Mouse (Mus musculus) heart, postnatal 4 days (tissue): ENCODE measurements around the gene 5730522E02Rik. TPM values are rescaled to one million over a fixed set of nuclear protein-coding genes. Genes with fewer than 3 reads are reported as not detected.

Experiments
- DNase-seq: peaks from one replicate; pipeline ENCODE4 v3.0.0; 2021
- total RNA-seq, 2 experiments: library from RNA; stranded (reverse); gene quantifications; 2 replicates each; pipeline ENCODE4 v1.2.3; 2021

5730522E02Rik gene
- total RNA-seq, 2 experiments from 2014 or later, result 0.93 to 1.0 TPM

- no peak for DNase-seq
Measured at GRCm38 (mm10) chr11:25997469-25997868, 213.1 kb downstream of the 5730522E02Rik start.

GRCm38 (mm10) chr11:25994128-25994527, 216.4 kb downstream of the 5730522E02Rik start:
- no peak for DNase-seq

GRCm38 (mm10) chr11:25992216-25992615, 218.3 kb downstream of the 5730522E02Rik start:
- DNase-seq, result no peak

- DNase-seq, result no peak
Measured at GRCm38 (mm10) chr11:25978736-25979276, 231.8 kb downstream of the 5730522E02Rik start.

- DNase-seq, result no peak
Measured at GRCm38 (mm10) chr11:25941504-25941903, 269.1 kb downstream of the 5730522E02Rik start.

- DNase-seq, result no peak
Measured at GRCm38 (mm10) chr11:25940716-25941294, 269.8 kb downstream of the 5730522E02Rik start.

GRCm38 (mm10) chr11:25926267-25926666, 284.3 kb downstream of the 5730522E02Rik start:
- no peak for DNase-seq

GRCm38 (mm10) chr11:25902321-25902720, 308.2 kb downstream of the 5730522E02Rik start:
- no peak for DNase-seq

GRCm38 (mm10) chr11:25901666-25902065, 308.9 kb downstream of the 5730522E02Rik start:
- no peak for DNase-seq

- DNase-seq, result no peak
Measured at GRCm38 (mm10) chr11:25893906-25894305, 316.7 kb downstream of the 5730522E02Rik start.

- no peak for DNase-seq
Measured at GRCm38 (mm10) chr11:25872983-25873382, 337.6 kb downstream of the 5730522E02Rik start.

GRCm38 (mm10) chr11:25872317-25872716, 338.2 kb downstream of the 5730522E02Rik start:
- no peak for DNase-seq

- DNase-seq, result no peak
Measured at GRCm38 (mm10) chr11:25866292-25866691, 344.3 kb downstream of the 5730522E02Rik start.

- DNase-seq, result peak; percentile 79
Measured at GRCm38 (mm10) chr11:25862686-25863085, 347.9 kb downstream of the 5730522E02Rik start.

GRCm38 (mm10) chr11:25856629-25857568, 353.7 kb downstream of the 5730522E02Rik start:
- DNase-seq, result no peak

GRCm38 (mm10) chr11:25855794-25856193, 354.8 kb downstream of the 5730522E02Rik start:
- DNase-seq, result no peak

GRCm38 (mm10) chr11:25854216-25854615, 356.3 kb downstream of the 5730522E02Rik start:
- DNase-seq, result no peak

GRCm38 (mm10) chr11:25853032-25853431, 357.5 kb downstream of the 5730522E02Rik start:
- no peak for DNase-seq

GRCm38 (mm10) chr11:25848824-25849644, 361.5 kb downstream of the 5730522E02Rik start:
- no peak for DNase-seq

- no peak for DNase-seq
Measured at GRCm38 (mm10) chr11:25838451-25838850, 372.1 kb downstream of the 5730522E02Rik start.

- DNase-seq, result no peak
Measured at GRCm38 (mm10) chr11:25819789-25820188, 390.8 kb downstream of the 5730522E02Rik start.

GRCm38 (mm10) chr11:25813446-25813845, 397.1 kb downstream of the 5730522E02Rik start:
- no peak for DNase-seq
